Mouse (Mus musculus) yolk sac, embryonic 10.5 days (tissue): ENCODE data around the gene Msh6.
"Not testable (repeated sequence)": the region's sequence is repeated elsewhere in the genome, so short reads cannot be mapped to it uniquely, and the experiment has no call there.

Source experiments
- DNase-seq: peaks from one replicate; pipeline ENCODE4 v3.0.0-alpha.2; 2017; ENCODE audit warnings: low spot score

Gene Msh6

DNA sequence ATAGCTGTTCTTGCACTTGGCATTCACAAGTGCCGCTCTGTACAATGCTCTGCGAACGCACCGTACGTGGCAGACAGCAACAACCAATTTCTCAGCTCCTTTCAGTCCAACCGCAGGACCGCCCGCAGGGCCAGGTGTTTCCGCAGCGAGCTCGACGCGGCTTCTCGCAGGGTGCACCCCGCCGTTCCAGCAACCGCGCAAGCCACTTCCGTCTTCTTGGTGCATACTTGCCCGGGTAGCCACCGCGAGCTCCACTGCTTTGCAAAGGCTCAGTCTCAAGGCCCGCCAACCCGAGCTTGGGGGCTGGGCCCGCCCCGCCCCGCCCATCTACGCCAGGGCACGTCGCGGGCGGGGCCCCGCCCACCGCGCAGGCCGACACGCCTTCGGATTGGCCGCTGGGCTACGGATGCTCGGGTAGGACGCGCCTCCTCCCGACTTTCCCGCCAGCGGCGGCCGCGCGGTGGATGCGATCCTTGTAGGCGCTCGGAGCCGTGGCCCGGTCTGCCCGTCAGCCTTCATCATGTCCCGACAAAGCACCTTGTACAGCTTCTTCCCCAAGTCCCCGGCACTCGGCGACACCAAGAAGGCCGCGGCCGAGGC is at the start of gene Msh6:
TSS of gene Msh6 (plus strand) at position 434 of the 600 bp plus-strand sequence.
- peak; percentile 93 for DNase-seq

GRCm38 (mm10) chr17:87934326-87934725 is 40.5 kb upstream of the Msh6 start:
- DNase-seq = no peak

DNA sequence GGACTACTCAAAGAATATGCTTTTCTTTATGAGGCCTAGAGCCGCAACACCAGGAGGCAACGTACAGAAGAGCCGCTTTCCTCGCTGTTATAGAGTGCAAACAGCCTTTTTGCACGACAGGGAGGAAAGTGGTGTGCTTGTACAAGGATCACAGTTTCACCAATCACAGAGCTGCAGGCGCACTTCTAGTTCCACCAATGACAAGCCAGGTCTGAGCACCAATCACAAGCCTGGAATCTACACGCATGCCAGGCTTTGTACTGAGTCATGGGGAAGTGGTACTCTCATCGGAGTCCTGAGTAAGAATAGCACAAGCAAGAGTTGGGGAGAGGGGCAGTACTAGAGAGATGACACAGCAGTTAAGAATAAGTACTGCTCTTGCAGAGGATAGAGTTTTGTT is 40.1 kb upstream of the Msh6 start:
- DNase-seq = no peak

DNA sequence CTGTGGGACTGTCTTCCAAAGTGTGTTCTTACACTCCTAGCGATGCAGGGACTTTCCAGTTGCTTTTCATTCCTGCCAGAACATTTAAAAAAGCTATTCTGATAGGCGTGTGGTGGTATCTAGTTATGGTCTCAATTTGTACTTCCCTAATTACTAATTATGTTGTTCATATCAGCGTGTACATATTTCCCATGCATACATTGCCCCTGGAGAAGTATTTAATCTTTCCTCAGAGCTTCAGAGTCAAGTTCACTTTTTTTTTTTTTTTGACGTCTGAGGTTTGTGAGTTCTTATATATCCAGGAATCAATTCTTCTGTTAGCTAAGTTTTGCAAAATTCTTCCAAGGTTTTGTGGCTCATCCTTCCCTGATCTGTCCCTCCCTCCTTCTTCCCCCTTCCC is 38.7 kb upstream of the Msh6 start:
- DNase-seq = no peak

GRCm38 (mm10) chr17:87948965-87949584 is 25.8 kb upstream of the Msh6 start:
- DNase-seq = peak; percentile 60

DNA sequence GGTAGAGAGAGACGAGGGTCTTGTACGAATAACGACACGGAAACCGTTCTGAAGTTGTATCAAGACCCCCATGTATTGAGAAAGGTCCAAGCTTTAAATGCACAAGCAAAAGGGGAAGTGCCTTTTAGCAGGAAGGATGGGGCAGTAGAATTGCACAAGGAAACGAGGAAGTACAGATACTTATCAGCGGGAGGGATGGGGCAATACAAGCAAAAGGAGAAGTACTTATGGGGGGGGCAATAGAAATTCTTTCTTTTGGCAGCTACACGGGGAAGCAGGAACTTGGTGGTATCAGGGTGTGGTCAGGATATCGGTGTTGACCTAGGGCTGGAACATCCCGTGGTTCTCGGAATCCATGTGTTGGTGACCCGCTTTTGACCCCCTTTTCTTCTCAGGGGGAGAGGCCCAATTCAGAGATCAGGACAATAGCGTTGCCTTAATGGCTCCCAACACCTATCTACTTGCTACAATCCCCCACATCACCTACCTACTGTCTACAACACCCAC is 20.2 kb upstream of the Msh6 start:
- not testable (repeated sequence) for DNase-seq

DNA sequence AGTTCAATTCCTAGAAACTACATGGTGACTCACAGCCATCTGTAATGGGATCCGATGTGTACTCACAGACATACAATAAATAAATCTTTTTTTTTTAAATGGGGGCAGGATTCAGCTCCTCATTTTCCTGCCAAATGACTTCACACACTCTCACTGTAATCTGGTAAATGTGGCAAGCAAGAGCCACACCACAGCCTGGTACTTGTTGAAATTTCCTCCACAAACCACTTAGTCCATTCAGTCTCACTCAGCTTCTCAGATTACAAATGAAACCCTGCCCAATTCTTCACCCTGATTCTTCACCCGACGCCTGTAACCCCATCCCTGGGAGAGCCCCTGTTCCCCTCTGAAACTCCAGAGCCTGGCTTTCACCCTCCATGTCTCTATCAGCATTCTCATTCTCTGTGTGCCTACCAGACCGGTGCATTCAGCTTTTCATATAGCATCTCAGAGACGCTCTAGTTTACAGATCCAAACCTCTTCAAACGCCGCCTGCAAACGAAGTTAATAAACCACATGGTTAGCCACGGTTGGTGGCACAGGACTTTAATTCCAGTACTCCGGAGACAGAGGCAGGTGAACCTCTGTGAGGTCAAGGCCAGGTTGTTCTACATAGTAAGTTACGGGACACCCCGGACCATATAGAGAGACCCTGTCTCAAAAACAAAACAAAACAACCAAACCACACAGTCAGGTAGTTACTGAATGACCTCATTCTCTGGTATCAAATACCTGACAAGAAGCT is 17.6 kb upstream of the Msh6 start:
- DNase-seq = no peak

GRCm38 (mm10) chr17:87958283-87958682 is 16.6 kb upstream of the Msh6 start:
- no peak for DNase-seq

DNA sequence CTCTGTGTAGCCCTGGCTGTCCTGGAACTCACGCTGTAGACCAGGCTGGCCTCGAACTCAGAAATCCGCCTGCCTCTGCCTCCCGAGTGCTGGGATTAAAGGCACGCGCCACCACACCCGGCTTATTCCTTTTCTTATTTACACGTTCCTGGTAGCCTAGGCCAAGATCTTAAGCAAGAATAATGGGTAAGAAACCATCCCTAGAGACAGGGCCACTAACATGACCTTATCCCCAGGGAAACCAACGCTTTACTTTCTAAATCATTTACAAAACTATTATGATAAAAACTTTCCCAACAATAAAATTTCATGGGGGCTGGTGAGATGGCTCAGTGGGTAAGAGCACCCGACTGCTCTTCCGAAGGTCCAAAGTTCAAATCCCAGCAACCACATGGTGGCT is 15.5 kb upstream of the Msh6 start:
- not testable (repeated sequence) for DNase-seq

DNA sequence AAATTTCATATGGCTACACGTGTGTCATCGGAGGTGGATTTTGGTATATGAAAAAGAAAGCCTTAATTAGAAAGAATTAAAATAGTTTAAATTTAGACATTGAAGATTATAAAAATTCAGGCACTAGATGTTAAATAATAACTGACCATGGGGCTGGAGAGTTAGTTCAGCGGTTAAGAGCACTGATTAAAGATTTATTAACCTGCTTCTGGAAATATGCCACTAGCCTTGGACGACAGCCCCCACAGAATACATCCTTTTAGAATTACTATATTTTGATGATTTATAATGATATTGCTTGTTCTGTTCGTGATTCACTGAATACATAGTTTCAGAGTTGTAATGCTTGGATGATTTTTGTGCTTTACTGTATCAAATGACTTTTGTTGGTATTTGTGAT is 14.9 kb upstream of the Msh6 start:
- not testable (repeated sequence) for DNase-seq

DNA sequence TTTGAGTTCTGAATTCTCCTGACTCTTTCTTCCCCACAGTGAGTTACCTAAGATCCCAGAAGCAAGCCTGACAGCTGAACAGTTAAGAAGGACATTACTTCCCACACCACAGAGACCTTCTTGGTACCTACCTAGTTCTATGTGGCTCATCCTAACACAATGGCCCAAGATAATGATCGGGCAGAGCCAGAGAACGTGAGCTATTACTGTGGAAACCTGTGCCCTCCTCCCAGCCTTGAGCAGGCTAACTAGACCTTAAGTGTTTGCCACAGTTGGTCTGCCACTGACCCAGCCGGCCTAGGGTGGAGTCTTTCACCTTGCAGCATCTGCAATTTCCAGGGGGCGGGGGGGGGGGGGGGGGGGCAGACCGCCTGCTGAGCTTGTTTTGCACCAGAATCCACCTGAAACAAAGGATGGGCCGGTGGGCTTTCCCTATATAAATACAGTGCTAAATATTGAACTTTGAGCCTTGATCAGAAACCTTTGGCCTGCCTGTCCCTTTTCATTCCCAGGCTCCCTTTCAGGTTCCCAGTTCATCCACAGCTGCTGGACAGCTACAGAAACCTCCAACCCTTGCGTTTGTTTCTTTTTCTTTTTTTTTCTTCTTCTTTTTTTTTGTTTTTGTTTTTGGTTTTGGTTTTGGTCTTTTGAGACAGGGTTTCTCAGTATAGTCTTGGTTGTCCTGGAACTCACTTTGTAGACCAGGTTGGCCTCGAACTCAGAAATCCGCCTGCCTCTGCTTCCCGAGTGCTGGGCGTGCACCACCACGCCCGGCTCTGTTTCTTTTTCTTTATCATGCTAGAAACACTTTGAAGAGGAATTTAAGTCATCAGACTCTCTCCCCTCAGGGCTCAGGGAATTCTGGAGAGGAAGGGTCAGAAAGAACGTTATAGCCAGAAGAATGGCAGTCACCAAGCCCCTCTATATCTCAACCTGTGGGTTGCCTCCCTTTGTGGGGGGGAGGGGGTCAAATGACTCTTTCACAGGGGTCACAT is 11.5 kb upstream of the Msh6 start:
- DNase-seq = no peak

- DNase-seq = not testable (repeated sequence)
Measured at GRCm38 (mm10) chr17:87968483-87968926, 6.4 kb upstream of the Msh6 start.

DNA sequence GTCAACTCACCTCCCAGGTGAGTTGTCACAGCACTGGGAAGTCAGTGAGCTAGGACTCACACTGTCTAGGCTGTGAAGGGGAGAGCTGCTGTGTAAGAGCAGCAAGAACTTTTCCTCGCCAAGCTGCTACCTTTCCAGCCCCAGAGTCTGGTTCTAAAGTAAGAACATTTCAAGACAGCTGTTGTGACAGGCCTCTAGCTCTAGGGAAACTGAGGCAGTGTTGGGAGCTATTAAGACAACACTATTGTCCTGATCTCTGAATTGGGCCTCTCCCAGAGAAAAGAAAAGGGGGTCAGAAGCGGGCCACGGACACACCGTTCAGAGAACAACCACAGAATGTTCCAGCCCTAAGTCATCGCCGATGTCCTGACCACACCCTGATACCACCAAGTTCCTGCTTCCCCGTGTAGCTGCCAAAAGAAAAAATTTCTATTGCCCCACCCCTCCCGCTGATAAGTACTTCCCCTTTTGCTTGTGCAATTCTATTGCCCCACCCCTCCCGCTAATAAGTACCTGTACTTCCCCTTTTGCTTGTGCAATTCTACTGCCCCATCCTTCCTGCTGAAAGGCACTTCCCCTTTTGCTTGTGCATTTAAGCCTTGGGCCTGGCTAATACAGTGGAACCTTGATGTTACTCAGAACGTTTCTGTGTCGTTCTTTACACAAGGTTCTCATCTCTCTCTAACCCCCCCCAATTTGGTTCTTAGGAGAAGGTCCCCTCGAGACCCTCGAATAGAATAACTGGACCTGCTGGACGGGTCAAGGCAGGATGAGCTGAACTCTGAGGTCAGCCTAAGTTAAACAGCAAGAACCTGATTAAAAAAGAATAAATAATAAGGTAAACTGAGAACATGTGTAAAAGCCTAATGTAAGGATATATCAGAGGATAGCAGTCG is 2.9 kb upstream of the Msh6 start:
- not testable (repeated sequence) for DNase-seq

- DNase-seq = no peak
Measured at GRCm38 (mm10) chr17:87972856-87973255, 2.0 kb upstream of the Msh6 start.

DNA sequence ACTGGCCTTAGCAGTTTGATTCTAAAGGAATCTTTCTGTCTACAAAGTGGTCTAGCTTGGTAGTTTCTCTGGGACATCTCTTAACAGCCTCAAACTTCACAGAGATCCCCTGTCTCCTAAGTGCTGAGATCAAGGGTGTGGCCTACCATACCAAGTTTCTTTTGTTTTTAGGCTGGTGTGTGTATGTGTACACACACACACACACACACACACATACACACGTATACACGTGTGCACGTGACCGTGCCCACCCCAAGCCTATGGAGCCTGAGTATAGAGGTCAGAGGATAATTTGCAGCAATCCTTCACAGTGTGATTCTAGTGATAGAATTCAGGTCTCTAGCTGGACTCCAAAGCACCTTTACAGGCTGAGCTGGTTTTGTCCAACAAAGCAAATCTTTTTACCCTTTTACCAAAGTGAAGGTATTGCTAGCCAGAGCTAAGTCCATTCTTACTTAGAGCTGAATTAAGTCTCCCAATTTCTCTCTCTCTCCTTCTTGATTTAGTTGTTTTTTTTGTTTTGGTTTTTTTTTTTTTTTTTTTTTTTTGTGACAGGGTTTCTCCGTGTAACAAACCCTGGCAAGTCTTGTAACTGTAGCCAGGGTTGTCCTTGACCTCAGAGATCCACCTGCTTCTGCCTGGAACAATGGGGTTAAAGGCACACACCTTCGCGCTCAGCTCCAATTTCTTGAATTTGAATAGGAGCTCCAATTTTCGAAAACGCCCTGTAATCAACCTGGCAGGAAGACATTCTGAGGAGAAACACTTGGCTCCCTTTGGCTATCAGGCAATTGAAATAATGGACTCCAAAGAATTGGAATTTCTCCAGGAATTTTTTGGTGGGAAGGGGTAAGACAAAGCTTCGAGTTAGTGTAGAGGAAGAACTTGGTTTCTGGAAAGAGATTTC is 1.3 kb upstream of the Msh6 start:
- no peak for DNase-seq

DNA sequence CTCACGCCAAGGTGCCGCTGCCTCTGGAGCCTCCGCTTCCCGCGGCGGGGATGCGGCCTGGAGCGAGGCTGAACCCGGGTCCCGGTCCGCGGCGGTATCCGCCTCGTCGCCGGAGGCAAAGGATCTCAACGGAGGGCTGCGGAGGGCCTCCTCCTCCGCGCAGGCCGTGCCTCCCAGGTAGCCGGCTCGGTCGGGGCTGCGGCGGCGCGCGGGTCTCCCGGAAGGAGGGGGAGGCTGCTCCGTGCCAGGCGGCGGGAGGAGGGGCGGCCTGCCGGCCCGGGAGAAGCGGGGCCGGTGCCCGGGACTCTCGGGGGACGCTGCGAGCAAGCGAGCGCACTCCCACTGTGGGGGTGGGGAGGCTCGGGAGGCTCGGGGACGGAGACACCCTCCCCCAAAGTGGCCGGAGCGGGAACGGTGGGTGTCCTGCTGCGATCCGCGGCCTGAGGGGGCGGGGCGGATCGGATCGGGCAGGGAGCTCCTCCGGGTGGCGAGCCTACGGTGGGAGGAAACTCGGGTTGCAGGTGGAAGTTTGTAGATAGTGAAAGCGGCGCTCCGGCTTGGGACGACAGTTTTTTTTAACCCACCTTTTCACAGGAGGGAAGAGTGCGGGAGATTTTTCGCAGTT is 479 bp downstream of the Msh6 start:
- DNase-seq = peak; percentile 68

- DNase-seq = no peak
Measured at GRCm38 (mm10) chr17:87976154-87976806, 1.4 kb downstream of the Msh6 start.

GRCm38 (mm10) chr17:87976927-87977326 is 2.1 kb downstream of the Msh6 start:
- not testable (repeated sequence) for DNase-seq

GRCm38 (mm10) chr17:87979696-87980095 is 4.8 kb downstream of the Msh6 start:
- not testable (repeated sequence) for DNase-seq
